Mouse (Mus musculus) kidney, embryonic 16.5 days (tissue): ENCODE results near the gene Nsmce4a. TPM values are rescaled to one million over a fixed set of nuclear protein-coding genes. Genes with fewer than 3 reads are reported as not detected.

Experiments used
- ATAC-seq: fragments of 200-750 bp; cut with Nextera tagmentation; 2 replicates; pipeline ENCODE4 v1.8.0; 2017; ENCODE audit warnings: moderate TSS enrichment; ENCODE audit not compliant: low FRiP score, low TSS enrichment
- H3K27ac ChIP-seq: fragments of 300-500 bp; sonication (generic); 2 replicates; pipeline ENCODE4 v1.5.1; 2014; ENCODE audit warnings: low read length
- H3K27me3 ChIP-seq: fragments of 300-500 bp; sonication (generic); 2 replicates; pipeline ENCODE4 v1.6.1; 2014; ENCODE audit warnings: low read length, control low read depth, mixed read lengths; ENCODE audit not compliant: insufficient read depth
- H3K36me3 ChIP-seq: fragments of 300-500 bp; sonication (generic); 2 replicates; pipeline ENCODE4 v1.6.1; 2014; ENCODE audit warnings: low read length, control low read depth, mixed read lengths; ENCODE audit not compliant: insufficient read depth
- H3K4me1 ChIP-seq: fragments of 300-500 bp; sonication (generic); 2 replicates; pipeline ENCODE4 v1.6.1; 2014; ENCODE audit warnings: low read length, control low read depth, mixed read lengths; ENCODE audit not compliant: insufficient read depth
- H3K4me2 ChIP-seq: fragments of 300-500 bp; sonication (generic); replicated peaks from 2 replicates; pipeline ENCODE4 v1.6.1; 2014; ENCODE audit warnings: low read depth, low read length
- H3K4me3 ChIP-seq: fragments of 300-500 bp; sonication (generic); 2 replicates; pipeline ENCODE4 v1.5.1; 2014; ENCODE audit warnings: mild to moderate bottlenecking, low read length
- H3K9ac ChIP-seq: fragments of 300-500 bp; sonication (generic); replicated peaks from 2 replicates; pipeline ENCODE4 v1.6.1; 2014; ENCODE audit warnings: low read length
- H3K9me3 ChIP-seq: fragments of 300-500 bp; sonication (generic); 2 replicates; pipeline ENCODE4 v1.6.1; 2016; ENCODE audit warnings: low read length, control low read depth
- WGBS: fragments of 180-500 bp; shearing (Covaris S2); extraction: QIAGEN DNeasy Blood & Tissue Kit; methylation state at CpG from one replicate; pipeline ENCODE4 v1.1.7; 2014; 5-methylcytosine and 5-hydroxymethylcytosine counted together
- polyA plus RNA-seq: library from polyadenylated mRNA; unstranded; fragments of >200 nt; fragmentation: Nextera tagmentation; extraction: Ambion mirVana; gene quantifications from 2 replicates; pipeline ENCODE4 v1.2.1, GENCODE M21; 2015

Gene Nsmce4a
- polyA plus RNA-seq, 1 experiment from 2014 or later, result 155 TPM

DNA sequence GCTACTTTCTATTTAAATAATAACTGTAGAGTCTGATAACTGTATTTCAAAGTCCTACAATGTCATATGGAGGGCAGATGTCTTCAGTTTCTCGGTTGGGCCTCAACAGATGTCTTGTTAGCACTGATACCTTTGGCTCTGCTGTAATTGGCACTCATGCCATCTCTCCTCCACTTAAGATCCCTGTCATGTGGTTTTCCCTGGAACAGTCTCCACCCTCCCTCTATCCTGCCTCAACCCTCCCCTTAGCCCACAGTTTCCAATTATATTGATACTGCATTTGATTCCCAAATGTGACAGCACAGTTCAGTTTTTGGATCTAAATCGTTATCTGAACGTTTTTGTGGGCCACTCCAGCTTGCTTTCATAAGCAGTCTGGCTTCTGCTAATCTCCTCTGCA lies 8.3 kb downstream of the Nsmce4a start:
- WGBS, result 75% methylated on average over 3 of the region's 3 CpGs
- no peak for ATAC-seq
- no peak overlapping the region for H3K9ac ChIP-seq
- H3K27me3 ChIP-seq, result no peaks in the 10 kb centered on the region
- H3K4me2 ChIP-seq, result no peak overlapping the region
- H3K4me1 ChIP-seq, result 0 out of 2 replicates have a peak, but pooled peaks cover 3% of the 10 kb centered on the region
- no peak overlapping the region for H3K4me3 ChIP-seq
- H3K9me3 ChIP-seq, result no peaks in the 10 kb centered on the region
- H3K36me3 ChIP-seq, result no peaks in the 10 kb centered on the region
- no peak overlapping the region for H3K27ac ChIP-seq

DNA sequence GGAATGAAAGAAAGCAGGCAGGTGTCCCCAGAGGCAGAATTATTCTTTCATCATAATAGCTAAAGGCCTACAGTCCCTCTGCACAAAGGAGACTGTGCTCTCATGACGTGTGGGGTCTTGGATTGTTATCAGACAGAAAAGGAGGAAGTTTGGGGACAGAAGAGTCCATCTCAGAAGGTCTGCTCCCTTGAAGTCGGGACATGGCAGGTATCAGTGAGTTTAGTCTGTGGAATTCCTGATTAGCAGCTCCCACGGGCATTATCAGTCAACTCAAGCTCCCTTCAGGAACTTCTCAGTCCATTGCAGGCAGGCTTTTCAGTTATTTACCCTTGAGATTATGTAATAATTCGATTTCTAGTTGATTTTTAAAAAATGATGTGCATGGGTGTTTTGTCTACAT lies 9.0 kb downstream of the Nsmce4a start:
- H3K27me3 ChIP-seq, result no peaks in the 10 kb centered on the region
- H3K27ac ChIP-seq, result no peak overlapping the region
- H3K4me2 ChIP-seq, result no peak overlapping the region
- ATAC-seq, result no peak
- H3K4me1 ChIP-seq, result no peaks in the 10 kb centered on the region
- no peaks in the 10 kb centered on the region for H3K36me3 ChIP-seq
- no peak overlapping the region for H3K9ac ChIP-seq
- 65% methylated on average over 4 of the region's 4 CpGs for WGBS
- H3K9me3 ChIP-seq, result no peaks in the 10 kb centered on the region
- no peak overlapping the region for H3K4me3 ChIP-seq

DNA sequence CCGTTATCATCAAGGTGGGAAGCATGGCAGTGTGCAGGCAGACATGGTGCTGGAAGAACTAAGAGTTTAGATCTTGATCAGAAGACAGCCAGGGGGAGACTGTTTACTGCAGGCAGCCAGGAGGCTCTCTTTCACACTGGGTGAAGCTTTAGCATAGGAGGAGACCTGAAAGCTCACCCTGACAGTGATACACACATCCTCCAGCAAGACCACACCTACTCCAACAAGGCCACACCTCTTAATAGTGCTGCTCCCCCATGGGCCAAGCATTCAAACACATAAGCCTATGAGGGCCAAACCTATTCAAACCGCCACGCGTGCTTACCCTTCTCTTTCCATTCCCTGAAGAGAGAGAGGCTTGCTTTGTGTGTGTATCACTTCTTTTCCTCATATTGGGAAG lies 9.6 kb downstream of the Nsmce4a start:
- Histone ChIP-seq H3K36me3 (no peaks in the 10 kb centered on the region), H3K9ac (no peak overlapping the region), H3K4me3 (no peak overlapping the region), H3K4me2 (no peak overlapping the region), H3K27me3 (no peaks in the 10 kb centered on the region), H3K27ac (no peak overlapping the region), H3K9me3 (no peaks in the 10 kb centered on the region), H3K4me1 (no peaks in the 10 kb centered on the region)
- 90% methylated on average over 4 of the region's 4 CpGs for WGBS
- ATAC-seq, result no peak

DNA sequence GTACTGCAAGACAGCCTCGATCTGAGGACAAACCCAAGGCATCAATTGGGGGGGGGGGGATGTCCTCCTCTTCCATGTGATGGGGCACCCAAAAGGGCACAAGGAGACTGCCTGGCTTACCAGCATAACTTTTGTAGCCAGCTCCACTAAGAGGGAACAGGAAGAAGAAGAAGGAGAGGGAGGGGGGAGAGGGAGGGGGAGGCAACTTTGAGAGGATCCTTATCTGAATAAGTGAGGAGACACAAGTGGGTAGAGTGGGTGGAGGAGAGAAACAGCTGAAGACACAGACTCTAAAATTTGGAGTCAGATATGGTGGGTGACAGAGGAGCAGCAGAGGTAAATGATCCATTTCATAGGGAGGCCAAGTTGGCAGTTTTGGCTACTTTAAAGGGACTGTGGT lies 12.0 kb downstream of the Nsmce4a start:
- H3K27ac ChIP-seq, result no peak overlapping the region
- H3K4me2 ChIP-seq, result no peak overlapping the region
- H3K4me1 ChIP-seq, result no peaks in the 10 kb centered on the region
- no peak for ATAC-seq
- H3K27me3 ChIP-seq, result no peaks in the 10 kb centered on the region
- H3K4me3 ChIP-seq, result no peak overlapping the region
- no peaks in the 10 kb centered on the region for H3K9me3 ChIP-seq
- 81% methylated on average over 1 of the region's 1 CpGs for WGBS
- no peaks in the 10 kb centered on the region for H3K36me3 ChIP-seq
- H3K9ac ChIP-seq, result no peak overlapping the region

DNA sequence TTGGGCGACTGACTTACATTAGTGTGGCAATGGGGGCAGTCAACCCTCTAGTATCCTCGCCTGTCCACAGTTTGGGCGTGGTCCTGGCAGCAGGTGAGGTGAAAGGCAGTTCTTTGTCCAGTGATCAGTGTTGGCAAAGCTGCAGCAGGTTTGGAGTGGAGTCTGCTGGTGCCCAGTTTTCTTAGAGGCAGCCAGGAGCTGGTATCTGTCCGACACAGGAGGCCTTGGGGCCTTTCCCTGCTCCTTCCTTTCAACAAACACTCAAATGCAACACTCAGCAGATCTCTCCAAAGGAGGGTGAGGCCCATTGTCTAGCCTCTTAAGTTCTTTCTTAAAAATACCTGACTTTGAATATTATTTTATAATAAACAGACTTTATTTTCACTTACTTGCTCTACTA lies 14.3 kb downstream of the Nsmce4a start:
- no peak overlapping the region for H3K27ac ChIP-seq
- no peaks in the 10 kb centered on the region for H3K36me3 ChIP-seq
- no peak overlapping the region for H3K4me2 ChIP-seq
- H3K4me3 ChIP-seq, result no peak overlapping the region
- H3K9me3 ChIP-seq, result no peaks in the 10 kb centered on the region
- ATAC-seq, result no peak
- no peaks in the 10 kb centered on the region for H3K4me1 ChIP-seq
- no peak overlapping the region for H3K9ac ChIP-seq
- H3K27me3 ChIP-seq, result no peaks in the 10 kb centered on the region
- 80% methylated on average over 4 of the region's 4 CpGs for WGBS

DNA sequence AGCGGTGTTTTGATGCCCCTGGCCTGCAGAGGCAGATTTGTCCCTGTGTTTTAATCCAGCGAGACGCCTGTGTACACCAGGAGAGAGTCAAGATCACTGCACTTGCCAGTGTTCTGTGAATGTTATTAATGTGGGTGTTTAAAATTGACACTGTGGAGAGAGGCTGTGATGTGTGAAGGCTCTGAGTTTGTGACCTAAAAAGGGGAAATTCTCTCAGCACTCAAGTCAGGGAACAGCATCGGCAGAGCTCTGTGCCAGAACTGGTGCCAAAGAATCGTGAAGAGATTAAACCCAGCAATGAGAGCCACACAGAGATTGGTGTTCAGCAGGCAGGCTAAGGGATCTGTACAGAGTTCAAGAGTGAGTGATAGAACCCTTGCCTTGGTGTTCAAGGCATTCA lies 17.3 kb downstream of the Nsmce4a start:
- Histone ChIP-seq H3K4me1 (no peaks in the 10 kb centered on the region), H3K27me3 (no peaks in the 10 kb centered on the region), H3K27ac (no peak overlapping the region), H3K4me2 (no peak overlapping the region), H3K9ac (no peak overlapping the region), H3K36me3 (no peaks in the 10 kb centered on the region), H3K9me3 (no peaks in the 10 kb centered on the region), H3K4me3 (no peak overlapping the region)
- no peak for ATAC-seq
- 79% methylated on average over 5 of the region's 5 CpGs for WGBS

DNA sequence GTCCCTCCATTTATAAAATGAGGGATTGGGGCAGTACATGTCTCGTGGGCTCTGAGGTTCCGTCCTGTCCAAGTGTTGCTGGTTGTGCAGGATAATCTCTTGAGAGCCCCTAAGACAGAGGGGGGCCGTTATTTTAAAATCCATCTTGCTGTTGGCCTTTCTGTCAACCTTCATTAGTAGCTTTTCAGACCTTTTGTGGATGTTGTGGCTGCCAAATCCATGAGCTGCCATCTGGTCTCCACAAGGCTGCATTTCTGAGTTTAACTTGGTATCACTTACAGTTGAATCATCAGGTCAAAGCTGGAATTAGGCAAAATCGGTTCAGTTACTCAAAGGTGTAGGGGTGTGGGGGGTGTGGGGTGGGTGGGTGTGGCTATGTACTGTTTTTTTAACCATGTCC lies 19.6 kb downstream of the Nsmce4a start:
- no peak for ATAC-seq
- WGBS, result 71% methylated on average over 4 of the region's 4 CpGs
- no peak overlapping the region for H3K27ac ChIP-seq
- H3K36me3 ChIP-seq, result no peaks in the 10 kb centered on the region
- H3K4me2 ChIP-seq, result no peak overlapping the region
- no peaks in the 10 kb centered on the region for H3K27me3 ChIP-seq
- H3K4me3 ChIP-seq, result no peak overlapping the region
- H3K9ac ChIP-seq, result no peak overlapping the region
- no peaks in the 10 kb centered on the region for H3K4me1 ChIP-seq
- H3K9me3 ChIP-seq, result no peaks in the 10 kb centered on the region

DNA sequence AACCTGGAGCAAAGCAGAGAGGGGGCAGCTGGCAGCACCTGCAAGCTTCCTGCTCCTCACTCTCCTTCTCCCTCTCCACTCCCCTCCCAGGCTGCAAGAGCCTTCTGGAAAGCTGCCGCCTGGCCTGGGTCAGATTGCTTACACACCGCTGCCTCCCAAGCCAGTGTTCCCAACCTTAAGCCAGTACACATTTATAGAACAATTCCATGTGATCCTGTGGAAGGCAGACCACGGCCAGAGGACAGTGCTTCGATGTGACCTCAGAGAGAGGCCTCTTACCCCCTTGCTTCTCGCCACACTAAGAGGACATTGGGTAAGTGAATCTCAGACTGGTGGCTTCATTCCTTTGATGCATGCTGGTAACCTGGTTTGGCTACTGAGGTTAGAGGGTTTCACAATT lies 20.1 kb downstream of the Nsmce4a start:
- 50% methylated on average over 5 of the region's 5 CpGs for WGBS
- Histone ChIP-seq H3K4me1 (no peaks in the 10 kb centered on the region), H3K4me3 (no peak overlapping the region), H3K27me3 (no peaks in the 10 kb centered on the region), H3K9me3 (no peaks in the 10 kb centered on the region), H3K9ac (no peak overlapping the region), H3K4me2 (no peak overlapping the region), H3K27ac (no peak overlapping the region), H3K36me3 (no peaks in the 10 kb centered on the region)
- peak; percentile 23; the same call in 1 of the 2 replicates for ATAC-seq

DNA sequence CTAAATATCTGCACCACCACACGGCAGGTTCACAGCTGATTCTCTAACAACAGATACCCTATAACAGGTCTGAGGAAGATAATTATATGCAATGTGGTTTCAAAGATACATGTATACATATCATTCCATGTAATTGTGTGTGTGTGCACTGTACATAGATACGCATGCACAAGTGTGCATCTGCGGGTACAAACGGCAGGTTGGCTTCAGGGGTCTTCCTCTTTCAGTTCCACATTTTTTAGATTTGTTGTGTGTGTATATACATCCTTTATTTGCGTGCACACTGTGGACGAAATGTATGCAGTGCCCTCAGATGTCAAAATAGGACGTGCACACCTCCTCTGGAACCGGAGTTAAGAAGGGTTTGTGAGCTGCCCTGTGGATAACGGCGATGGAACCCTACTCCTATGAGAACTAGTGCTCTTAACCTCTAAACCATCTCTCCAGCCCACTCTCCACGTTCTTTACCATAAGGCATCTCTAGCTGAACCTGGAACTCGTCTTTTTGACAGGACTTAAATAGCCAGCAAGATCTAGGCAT lies 25.2 kb downstream of the Nsmce4a start:
- Histone ChIP-seq H3K36me3 (peaks cover 22% of the 10 kb centered on the region), H3K9ac (peak overlapping the region; percentile 98; the same call in 1 of the 2 replicates), H3K27ac (peak overlapping the region; percentile 100), H3K4me2 (peak overlapping the region; percentile 82; the same call in 1 of the 2 replicates), H3K27me3 (no peaks in the 10 kb centered on the region), H3K4me3 (peak overlapping the region; percentile 92), H3K4me1 (peaks cover 11% of the 10 kb centered on the region), H3K9me3 (no peaks in the 10 kb centered on the region)
- WGBS, result 87% methylated on average over 12 of the region's 12 CpGs
- ATAC-seq, result peak; percentile 14; the same call in 1 of the 2 replicates

DNA sequence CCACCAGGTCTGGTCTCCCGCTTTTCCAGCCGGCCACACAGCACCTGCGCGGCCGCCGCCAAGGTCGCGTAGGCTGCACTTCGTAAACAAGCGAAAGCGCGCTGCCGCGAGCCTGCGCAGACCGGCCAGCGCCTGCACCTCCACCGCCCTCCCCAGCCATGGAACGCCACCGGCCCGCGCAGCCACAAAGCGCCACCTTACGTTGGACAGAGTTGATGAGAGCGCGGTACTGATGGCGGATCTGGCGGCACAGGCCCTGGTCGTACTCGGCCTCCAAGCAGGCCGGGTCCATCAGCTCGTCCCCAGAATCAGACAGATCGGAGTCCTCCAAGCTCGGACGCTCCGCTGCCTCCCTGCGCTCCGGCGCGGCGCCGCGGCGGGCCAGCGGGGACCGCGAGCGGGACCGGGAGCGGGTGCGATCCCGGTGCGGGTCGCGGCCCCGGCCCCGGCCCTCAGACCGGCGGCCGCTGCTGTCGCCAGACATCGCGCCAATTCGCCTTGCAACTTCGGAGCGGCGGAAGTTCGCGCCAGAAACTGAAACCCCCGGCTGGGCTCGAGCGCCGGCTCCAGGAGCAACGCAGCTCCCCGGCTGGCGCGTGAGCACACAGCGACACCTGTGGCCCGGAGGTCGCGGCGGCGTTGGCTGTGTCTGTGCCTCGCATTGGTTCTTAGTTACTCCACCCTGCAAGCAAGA lies 26.0 kb downstream of the Nsmce4a start:
- WGBS, result under 1% methylated on average over 84 of the region's 84 CpGs
- Histone ChIP-seq H3K36me3 (peaks cover 29% of the 10 kb centered on the region), H3K4me2 (peak overlapping the region; percentile 82), H3K27me3 (no peaks in the 10 kb centered on the region), H3K4me3 (peak overlapping the region; percentile 92), H3K4me1 (peaks cover 11% of the 10 kb centered on the region), H3K27ac (peak overlapping the region; percentile 100), H3K9ac (peak overlapping the region; percentile 98), H3K9me3 (no peaks in the 10 kb centered on the region)
- peak; percentile 96 for ATAC-seq
